Mouse (Mus musculus) forebrain, embryonic 14.5 days (tissue): ENCODE measurements around the gene Rph3al. TPM values are rescaled to one million over a fixed set of nuclear protein-coding genes. Genes with fewer than 3 reads are reported as not detected.

Source experiments
- ATAC-seq: fragments of 200-750 bp; cut with Nextera tagmentation; 2 replicates; pipeline ENCODE4 v1.8.0; 2017; ENCODE audit warnings: mild to moderate bottlenecking, moderate library complexity
- DNase-seq: peaks from one replicate; pipeline ENCODE4 v3.0.0-alpha.2; 2015; ENCODE audit warnings: low spot score
- H3K27ac ChIP-seq: fragments of 300-500 bp; sonication (generic); 2 replicates; pipeline ENCODE4 v1.5.1; 2014; ENCODE audit warnings: low read depth, mild to moderate bottlenecking, control low read depth, low read length, moderate library complexity
- H3K27me3 ChIP-seq: fragments of 300-500 bp; sonication (generic); replicated peaks from 2 replicates; pipeline ENCODE4 v1.6.1; 2014; ENCODE audit warnings: low read length, control low read depth, mixed read lengths; ENCODE audit not compliant: control insufficient read depth, insufficient read depth
- H3K36me3 ChIP-seq: fragments of 300-500 bp; sonication (generic); 2 replicates; pipeline ENCODE4 v1.6.1; 2014; ENCODE audit warnings: low read length, control low read depth; ENCODE audit not compliant: control insufficient read depth, insufficient read depth
- H3K4me1 ChIP-seq: fragments of 300-500 bp; sonication (generic); 2 replicates; pipeline ENCODE4 v1.6.1; 2014; ENCODE audit warnings: antibody characterized with exemption, low read length, control low read depth; ENCODE audit not compliant: control insufficient read depth, insufficient read depth
- H3K4me2 ChIP-seq: fragments of 300-500 bp; sonication (generic); 2 replicates; pipeline ENCODE4 v1.6.1; 2014; ENCODE audit warnings: mild to moderate bottlenecking, control low read depth, low read length
- H3K4me3 ChIP-seq: fragments of 300-500 bp; sonication (generic); 2 replicates; pipeline ENCODE4 v1.5.1; 2014; ENCODE audit warnings: low read depth, low read length, control low read depth
- H3K9ac ChIP-seq: fragments of 300-500 bp; sonication (generic); 2 replicates; pipeline ENCODE4 v1.6.1; 2014; ENCODE audit warnings: mild to moderate bottlenecking, low read length, control low read depth, moderate library complexity
- H3K9me3 ChIP-seq: fragments of 300-500 bp; sonication (generic); replicated peaks from 2 replicates; pipeline ENCODE4 v1.6.1; 2016; ENCODE audit warnings: low read length, control low read depth, mixed read lengths; ENCODE audit not compliant: control insufficient read depth
- WGBS: fragments of 180-500 bp; shearing (Covaris S2); extraction: QIAGEN DNeasy Blood & Tissue Kit; methylation state at CpG from one replicate; pipeline ENCODE4 v1.1.7; 2014; 5-methylcytosine and 5-hydroxymethylcytosine counted together
- polyA plus RNA-seq: library from polyadenylated mRNA; unstranded; fragments of >200 nt; fragmentation: Nextera tagmentation; extraction: Ambion mirVana; gene quantifications from 2 replicates; pipeline ENCODE4 v1.2.1, GENCODE M21; 2014

Rph3al gene
- polyA plus RNA-seq, 1 experiment from 2014 or later: 2.8 TPM

- no peaks in the 10 kb centered on the region for H3K9me3 ChIP-seq
- peak overlapping the region; percentile 47 for H3K4me3 ChIP-seq
- WGBS: 6% methylated on average over 42 of the region's 45 CpGs
- ATAC-seq (no peak), DNase-seq (no peak)
- H3K27me3 ChIP-seq: peaks cover 42% of the 10 kb centered on the region
- H3K36me3 ChIP-seq: no peaks in the 10 kb centered on the region
- H3K4me1 ChIP-seq: no peaks in the 10 kb centered on the region
- peak overlapping the region; percentile 53 for H3K9ac ChIP-seq
- no peak overlapping the region for H3K27ac ChIP-seq
- peak overlapping the region; percentile 55 for H3K4me2 ChIP-seq
These were observed 143.5 kb downstream of the Rph3al start for GRCm38 (mm10) chr11:75794602-75795320.

- Histone ChIP-seq H3K4me1 (no peaks in the 10 kb centered on the region), H3K27ac (no peak overlapping the region), H3K36me3 (no peaks in the 10 kb centered on the region), H3K9me3 (no peaks in the 10 kb centered on the region), H3K4me2 (no peak overlapping the region), H3K27me3 (peaks cover 40% of the 10 kb centered on the region), H3K4me3 (no peak overlapping the region), H3K9ac (no peak overlapping the region)
- no peak for DNase-seq
- no peak for ATAC-seq
- 59% methylated on average over 5 of the region's 5 CpGs for WGBS
These were observed 144.9 kb downstream of the Rph3al start for GRCm38 (mm10) chr11:75793351-75793750.

- no peaks in the 10 kb centered on the region for H3K9me3 ChIP-seq
- peaks cover 38% of the 10 kb centered on the region for H3K27me3 ChIP-seq
- H3K27ac ChIP-seq: no peak overlapping the region
- 78% methylated on average over 5 of the region's 5 CpGs for WGBS
- H3K36me3 ChIP-seq: no peaks in the 10 kb centered on the region
- H3K4me1 ChIP-seq: no peaks in the 10 kb centered on the region
- H3K4me3 ChIP-seq: no peak overlapping the region
- DNase-seq (no peak), ATAC-seq (no peak)
- no peak overlapping the region for H3K4me2 ChIP-seq
- H3K9ac ChIP-seq: no peak overlapping the region
These were observed 145.7 kb downstream of the Rph3al start for GRCm38 (mm10) chr11:75792535-75792934.

GRCm38 (mm10) chr11:75785897-75786296 is 152.3 kb downstream of the Rph3al start:
- WGBS: 81% methylated on average over 8 of the region's 8 CpGs
- no peak overlapping the region for H3K27ac ChIP-seq
- no peak overlapping the region for H3K9ac ChIP-seq
- ATAC-seq: no peak
- no peak for DNase-seq
- H3K36me3 ChIP-seq: no peaks in the 10 kb centered on the region
- no peak overlapping the region for H3K4me3 ChIP-seq
- no peak overlapping the region for H3K4me2 ChIP-seq
- no peaks in the 10 kb centered on the region for H3K4me1 ChIP-seq
- H3K27me3 ChIP-seq: no peaks in the 10 kb centered on the region
- H3K9me3 ChIP-seq: no peaks in the 10 kb centered on the region

DNA sequence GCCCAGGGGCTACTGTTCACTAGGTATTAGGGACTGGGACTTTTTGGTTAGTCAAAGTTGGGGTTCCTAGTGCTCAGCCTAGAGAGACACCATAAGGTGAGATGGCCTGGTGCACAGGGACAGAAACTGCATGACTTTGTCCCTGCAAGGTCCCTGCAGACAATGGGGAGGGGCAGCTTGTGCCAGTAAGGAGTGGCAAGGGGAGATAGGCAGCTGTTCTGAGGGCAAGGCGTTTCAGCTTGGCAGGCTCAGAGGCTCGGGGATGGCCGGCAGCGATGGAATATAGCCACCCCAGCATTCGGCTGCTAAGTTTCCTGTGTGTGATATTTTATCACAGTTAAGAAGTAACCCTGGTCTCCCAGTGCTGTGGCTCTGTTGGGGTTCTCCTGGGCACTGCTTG is 154.4 kb downstream of the Rph3al start:
- no peaks in the 10 kb centered on the region for H3K4me1 ChIP-seq
- no peak for ATAC-seq
- no peak overlapping the region for H3K27ac ChIP-seq
- no peaks in the 10 kb centered on the region for H3K27me3 ChIP-seq
- 89% methylated on average over 5 of the region's 5 CpGs for WGBS
- H3K4me3 ChIP-seq: no peak overlapping the region
- no peak for DNase-seq
- no peak overlapping the region for H3K4me2 ChIP-seq
- no peaks in the 10 kb centered on the region for H3K9me3 ChIP-seq
- no peaks in the 10 kb centered on the region for H3K36me3 ChIP-seq
- H3K9ac ChIP-seq: no peak overlapping the region

- H3K27me3 ChIP-seq: no peaks in the 10 kb centered on the region
- no peaks in the 10 kb centered on the region for H3K4me1 ChIP-seq
- peak; percentile 73; the same call in 1 of the 2 replicates for ATAC-seq
- H3K36me3 ChIP-seq: no peaks in the 10 kb centered on the region
- no peak overlapping the region for H3K4me3 ChIP-seq
- H3K9ac ChIP-seq: no peak overlapping the region
- no peak overlapping the region for H3K4me2 ChIP-seq
- H3K27ac ChIP-seq: no peak overlapping the region
- DNase-seq: peak; percentile 78
- 25% methylated on average over 6 of the region's 6 CpGs for WGBS
- H3K9me3 ChIP-seq: no peaks in the 10 kb centered on the region
These were observed 156.3 kb downstream of the Rph3al start for GRCm38 (mm10) chr11:75781919-75782318.

Other genes with a start within 250 kb of the Rph3al start
- 1,444 and 1,603 TPM in 2 replicates for gene Ywhae, start 205.6 kb downstream of the Rph3al start, polyA plus RNA-seq
- gene Doc2b, start 142.4 kb downstream of the Rph3al start, polyA plus RNA-seq: 1.5 and 1.8 TPM in 2 replicates
- 1.8 and 2.5 TPM in 2 replicates for gene 1700016K19Rik, start 61.5 kb upstream of the Rph3al start, polyA plus RNA-seq
- gene Rflnb, start 89.4 kb upstream of the Rph3al start, polyA plus RNA-seq: 3.6 and 4.6 TPM in 2 replicates
- gene Vps53, start 241.2 kb upstream of the Rph3al start, polyA plus RNA-seq: 63.8 and 67.9 TPM in 2 replicates
- gene Fam57a, start 241.2 kb upstream of the Rph3al start, polyA plus RNA-seq: 26.1 and 27.5 TPM in 2 replicates